Mouse (Mus musculus): Measurements from ENCODE around the gene Spata33. TPM values are rescaled to one million over a fixed set of nuclear protein-coding genes. Genes with fewer than 3 reads are reported as not detected.
"Not testable (repeated sequence)": the region's sequence is repeated elsewhere in the genome, so short reads cannot be mapped to it uniquely, and the experiment has no call there.

Gene Spata33
- polyA plus RNA-seq, 1 experiment from 2014 or later: 9.8 TPM

GRCm38 (mm10) chr8:123230326-123230725 is 17.7 kb downstream of the Spata33 start:
- Histone ChIP-seq H3K4me1 (replicated peaks; ENCODE audit: control insufficient read depth, insufficient read depth, low read length) (peaks cover 15% of the 10 kb centered on the region), H3K36me3 (replicated peaks; ENCODE audit: control insufficient read depth, insufficient read depth) (peaks cover 36% of the 10 kb centered on the region)
- H3K9me3 ChIP-seq (ENCODE audit: control insufficient read depth, low read length); H3K27me3 ChIP-seq (ENCODE audit: control insufficient read depth, insufficient read depth, low read length); H3K27ac ChIP-seq; H3K9ac ChIP-seq; DNase-seq (ENCODE audit: low spot score); H3K4me2 ChIP-seq (replicated peaks); ATAC-seq (ENCODE audit: low FRiP score); H3K4me3 ChIP-seq (replicated peaks; ENCODE audit: low read length): not testable (repeated sequence)
- WGBS: 90% methylated on average over 9 of the region's 11 CpGs

- Histone ChIP-seq H3K9ac (no peak overlapping the region), H3K4me3 (replicated peaks; ENCODE audit: low read length) (no peak overlapping the region), H3K27me3 (ENCODE audit: control insufficient read depth, insufficient read depth, low read length) (0 out of 2 replicates have a peak, but pooled peaks cover 7% of the 10 kb centered on the region), H3K4me2 (replicated peaks) (no peak overlapping the region), H3K36me3 (replicated peaks; ENCODE audit: control insufficient read depth, insufficient read depth) (peaks cover 33% of the 10 kb centered on the region), H3K9me3 (ENCODE audit: control insufficient read depth, low read length) (no peaks in the 10 kb centered on the region), H3K4me1 (replicated peaks; ENCODE audit: control insufficient read depth, insufficient read depth, low read length) (peaks cover 17% of the 10 kb centered on the region; the same call in 1 of the 2 replicates), H3K27ac (no peak overlapping the region)
- DNase-seq (ENCODE audit: low spot score) (no peak), ATAC-seq (ENCODE audit: low FRiP score) (no peak)
- 50% methylated on average over 5 of the region's 5 CpGs for WGBS
Measured at GRCm38 (mm10) chr8:123231742-123232141, 19.1 kb downstream of the Spata33 start.

DNA sequence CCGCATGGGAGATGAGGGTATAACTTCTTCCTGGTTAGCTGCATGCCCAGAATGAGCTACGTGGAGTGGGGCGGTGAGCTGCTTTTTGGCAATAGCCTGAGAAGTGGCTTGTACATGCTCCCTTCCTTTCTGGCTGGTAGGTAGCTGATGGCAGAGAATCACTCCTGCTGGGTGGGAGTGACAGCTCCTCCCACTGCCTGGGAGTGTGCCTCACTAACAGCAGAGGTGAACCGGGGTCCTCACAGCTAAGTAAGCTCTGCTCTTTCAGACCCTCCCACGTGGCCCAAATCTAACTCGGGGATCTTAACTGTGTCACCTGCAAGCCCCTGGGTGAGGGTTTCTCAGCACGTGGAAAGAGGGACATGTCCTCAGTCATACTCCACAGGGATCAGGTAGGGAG is 19.9 kb downstream of the Spata33 start:
- WGBS: 40% methylated on average over 7 of the region's 7 CpGs
- Histone ChIP-seq H3K9me3 (ENCODE audit: control insufficient read depth, low read length) (no peaks in the 10 kb centered on the region), H3K4me2 (replicated peaks) (no peak overlapping the region), H3K27ac (no peak overlapping the region), H3K4me1 (replicated peaks; ENCODE audit: control insufficient read depth, insufficient read depth, low read length) (peaks cover 17% of the 10 kb centered on the region; the same call in 1 of the 2 replicates), H3K9ac (no peak overlapping the region), H3K4me3 (replicated peaks; ENCODE audit: low read length) (no peak overlapping the region), H3K27me3 (ENCODE audit: control insufficient read depth, insufficient read depth, low read length) (0 out of 2 replicates have a peak, but pooled peaks cover 10% of the 10 kb centered on the region), H3K36me3 (replicated peaks; ENCODE audit: control insufficient read depth, insufficient read depth) (peaks cover 25% of the 10 kb centered on the region)
- DNase-seq (ENCODE audit: low spot score) (no peak), ATAC-seq (ENCODE audit: low FRiP score) (no peak)

GRCm38 (mm10) chr8:123233300-123233699 is 20.7 kb downstream of the Spata33 start:
- H3K27ac ChIP-seq: no peak overlapping the region
- no peaks in the 10 kb centered on the region for H3K9me3 ChIP-seq (ENCODE audit: control insufficient read depth, low read length)
- H3K27me3 ChIP-seq (ENCODE audit: control insufficient read depth, insufficient read depth, low read length): 0 out of 2 replicates have a peak, but pooled peaks cover 10% of the 10 kb centered on the region
- H3K4me1 ChIP-seq (replicated peaks; ENCODE audit: control insufficient read depth, insufficient read depth, low read length): peaks cover 17% of the 10 kb centered on the region; the same call in 1 of the 2 replicates
- peaks cover 17% of the 10 kb centered on the region for H3K36me3 ChIP-seq (replicated peaks; ENCODE audit: control insufficient read depth, insufficient read depth)
- 51% methylated on average over 12 of the region's 13 CpGs for WGBS
- no peak for DNase-seq (ENCODE audit: low spot score)
- no peak overlapping the region for H3K4me3 ChIP-seq (replicated peaks; ENCODE audit: low read length)
- no peak overlapping the region for H3K9ac ChIP-seq
- H3K4me2 ChIP-seq (replicated peaks): no peak overlapping the region
- ATAC-seq (ENCODE audit: low FRiP score): no peak

GRCm38 (mm10) chr8:123233760-123234159 is 21.1 kb downstream of the Spata33 start:
- Histone ChIP-seq H3K4me3 (replicated peaks; ENCODE audit: low read length) (no peak overlapping the region), H3K36me3 (replicated peaks; ENCODE audit: control insufficient read depth, insufficient read depth) (peaks cover 13% of the 10 kb centered on the region), H3K4me1 (replicated peaks; ENCODE audit: control insufficient read depth, insufficient read depth, low read length) (peaks cover 17% of the 10 kb centered on the region; the same call in 1 of the 2 replicates), H3K27me3 (ENCODE audit: control insufficient read depth, insufficient read depth, low read length) (0 out of 2 replicates have a peak, but pooled peaks cover 10% of the 10 kb centered on the region), H3K9me3 (ENCODE audit: control insufficient read depth, low read length) (no peaks in the 10 kb centered on the region), H3K27ac (no peak overlapping the region), H3K9ac (no peak overlapping the region), H3K4me2 (replicated peaks) (no peak overlapping the region)
- ATAC-seq (ENCODE audit: low FRiP score) (no peak), DNase-seq (ENCODE audit: low spot score) (no peak)
- 84% methylated on average over 11 of the region's 11 CpGs for WGBS

GRCm38 (mm10) chr8:123234918-123235519 is 22.4 kb downstream of the Spata33 start:
- H3K9ac ChIP-seq: peak overlapping the region; percentile 60
- 36% methylated on average over 13 of the region's 13 CpGs for WGBS

GRCm38 (mm10) chr8:123235520-123236497 is 23.2 kb downstream of the Spata33 start, which contains the start of gene Spata2l:
TSS of gene Spata2l (minus strand) at chr8:123236233.
- peak within 1 kb of the TSS; percentile 74 for H3K4me2 ChIP-seq (replicated peaks)
- WGBS: 2% methylated on average over 57 of the region's 57 CpGs
- H3K4me1 ChIP-seq (replicated peaks; ENCODE audit: control insufficient read depth, insufficient read depth, low read length): peaks cover 17% of the 10 kb centered on the region; the same call in 1 of the 2 replicates
- H3K27me3 ChIP-seq (ENCODE audit: control insufficient read depth, insufficient read depth, low read length): 0 out of 2 replicates have a peak, but pooled peaks cover 10% of the 10 kb centered on the region
- DNase-seq (ENCODE audit: low spot score): peak; percentile 76
- peak within 1 kb of the TSS; percentile 43 for H3K4me3 ChIP-seq (replicated peaks; ENCODE audit: low read length)
- H3K9ac ChIP-seq: peak within 1 kb of the TSS; percentile 60
- H3K9me3 ChIP-seq (ENCODE audit: control insufficient read depth, low read length): no peaks in the 10 kb centered on the region
- no peaks in the 10 kb centered on the region; the same call in 1 of the 2 replicates for H3K36me3 ChIP-seq (replicated peaks; ENCODE audit: control insufficient read depth, insufficient read depth)
- no peak within 1 kb of the TSS for H3K27ac ChIP-seq
- peak; percentile 75 for ATAC-seq (ENCODE audit: low FRiP score)

More at GRCm38 (mm10) chr8:123234918-123235519, 22.4 kb downstream of the Spata33 start:
- H3K27me3 ChIP-seq (ENCODE audit: control insufficient read depth, insufficient read depth, low read length): 0 out of 2 replicates have a peak, but pooled peaks cover 10% of the 10 kb centered on the region
- no peaks in the 10 kb centered on the region for H3K9me3 ChIP-seq (ENCODE audit: control insufficient read depth, low read length)
- H3K4me3 ChIP-seq (replicated peaks; ENCODE audit: low read length): peak overlapping the region; percentile 43
- DNase-seq (ENCODE audit: low spot score) (no peak), ATAC-seq (ENCODE audit: low FRiP score) (no peak)
- peaks cover 3% of the 10 kb centered on the region for H3K36me3 ChIP-seq (replicated peaks; ENCODE audit: control insufficient read depth, insufficient read depth)
- H3K27ac ChIP-seq: no peak overlapping the region
- H3K4me2 ChIP-seq (replicated peaks): peak overlapping the region; percentile 74
- H3K4me1 ChIP-seq (replicated peaks; ENCODE audit: control insufficient read depth, insufficient read depth, low read length): peaks cover 17% of the 10 kb centered on the region; the same call in 1 of the 2 replicates

- peaks cover 30% of the 10 kb centered on the region for H3K36me3 ChIP-seq (replicated peaks; ENCODE audit: control insufficient read depth, insufficient read depth)
- H3K27me3 ChIP-seq (ENCODE audit: control insufficient read depth, insufficient read depth, low read length): 0 out of 2 replicates have a peak, but pooled peaks cover 10% of the 10 kb centered on the region
- H3K27ac ChIP-seq: no peak overlapping the region
- WGBS: 79% methylated on average over 10 of the region's 10 CpGs
- peaks cover 17% of the 10 kb centered on the region; the same call in 1 of the 2 replicates for H3K4me1 ChIP-seq (replicated peaks; ENCODE audit: control insufficient read depth, insufficient read depth, low read length)
- H3K4me2 ChIP-seq (replicated peaks): no peak overlapping the region
- H3K4me3 ChIP-seq (replicated peaks; ENCODE audit: low read length): no peak overlapping the region
- no peaks in the 10 kb centered on the region for H3K9me3 ChIP-seq (ENCODE audit: control insufficient read depth, low read length)
- DNase-seq (ENCODE audit: low spot score) (no peak), ATAC-seq (ENCODE audit: low FRiP score) (no peak)
- H3K9ac ChIP-seq: no peak overlapping the region
Measured at GRCm38 (mm10) chr8:123239398-123239797, 26.8 kb downstream of the Spata33 start.

Data from hindbrain, embryonic 14.5 days (tissue).